Mouse (Mus musculus) right cerebral cortex, adult 2 months (tissue): ENCODE data around the gene Cxcl15.
"Not testable (repeated sequence)": the region's sequence is repeated elsewhere in the genome, so short reads cannot be mapped to it uniquely, and the experiment has no call there.

Experiments used
- DNase-seq, 2 experiments: peaks; one replicate each; pipeline ENCODE4 v3.0.0; 2021 to 2022; ENCODE audit warnings: low spot score in 2 of 2

Cxcl15 gene

GRCm38 (mm10) chr5:90789306-90790073 is 4.8 kb upstream of the Cxcl15 start:
- DNase-seq = no peak

- no peak for DNase-seq
These were observed 4.2 kb upstream of the Cxcl15 start for GRCm38 (mm10) chr5:90790074-90790502.

- not testable (repeated sequence) for DNase-seq
These were observed 1.1 kb downstream of the Cxcl15 start for GRCm38 (mm10) chr5:90795392-90795791.

- no peak for DNase-seq
These were observed 10.2 kb downstream of the Cxcl15 start for GRCm38 (mm10) chr5:90804574-90804973.

GRCm38 (mm10) chr5:90806050-90806449 is 11.7 kb downstream of the Cxcl15 start:
- DNase-seq = no peak

GRCm38 (mm10) chr5:90807176-90807950 is 13.0 kb downstream of the Cxcl15 start:
- DNase-seq = no peak

GRCm38 (mm10) chr5:90819756-90820155 is 25.4 kb downstream of the Cxcl15 start:
- no peak for DNase-seq

GRCm38 (mm10) chr5:90832145-90832767 is 37.9 kb downstream of the Cxcl15 start:
- DNase-seq = no peak

- no peak for DNase-seq
These were observed 38.5 kb downstream of the Cxcl15 start for GRCm38 (mm10) chr5:90832768-90833388.

GRCm38 (mm10) chr5:90834436-90834835 is 40.1 kb downstream of the Cxcl15 start:
- no peak for DNase-seq

GRCm38 (mm10) chr5:90838582-90838981 is 44.2 kb downstream of the Cxcl15 start:
- no peak for DNase-seq

- no peak for DNase-seq
These were observed 46.9 kb downstream of the Cxcl15 start for GRCm38 (mm10) chr5:90840902-90841869.

- no peak for DNase-seq
These were observed 49.6 kb downstream of the Cxcl15 start for GRCm38 (mm10) chr5:90843891-90844290.

GRCm38 (mm10) chr5:90850096-90850495 is 55.8 kb downstream of the Cxcl15 start:
- not testable (repeated sequence) for DNase-seq

GRCm38 (mm10) chr5:90851391-90851790 is 57.1 kb downstream of the Cxcl15 start:
- not testable (repeated sequence) for DNase-seq
